ENCODE assay signal across 19 mouse cellular contexts in the genomic region with DNA sequence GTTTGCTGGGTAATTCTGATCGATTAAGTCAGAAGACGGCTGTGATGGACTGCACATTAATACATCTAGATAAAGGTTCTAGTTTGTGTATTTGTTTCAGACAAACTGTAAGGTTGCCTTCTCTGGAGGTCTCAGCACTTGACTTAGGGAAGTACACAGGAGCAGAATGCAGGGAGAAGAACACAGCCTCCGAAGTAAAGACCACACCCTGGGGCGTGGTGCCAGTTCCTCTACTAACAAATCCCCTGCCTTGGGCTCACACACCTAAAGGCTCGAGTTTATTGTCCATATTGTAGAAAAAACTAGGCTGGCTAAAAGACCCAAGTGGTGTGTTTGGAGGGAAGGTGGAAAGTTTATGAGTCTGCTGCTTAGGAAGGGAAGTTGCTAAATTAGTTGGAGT.
DNase-seq lines count a peak whose midpoint lies in the region; ATAC-seq and TF ChIP-seq lines count a peak whose summit lies in the region.
"Had no signal": no experiment of that assay in that cellular context is flagged by ENCODE, and none has a peak within 500 bp of the region (broad histone marks: within the 10 kb centered on the region; RNA-seq: fewer than 3 reads in every experiment).

No protein-coding gene starts in this region.

- ATAC-seq in limb, embryonic 12.5 days (ENCODE audit: insufficient number of reproducible peaks, insufficient read depth, low FRiP score, low TSS enrichment, low read depth) = no peak
- ATAC-seq: hindbrain, postnatal 0 days had no signal

- no peak for TF ChIP-seq CTCF in E14TG2a.4 (conservative IDR thresholded peaks at IDR 0.05; ENCODE audit: low read length)

- H3K4me1 ChIP-seq in heart, embryonic 10.5 days = peaks cover 53% of the 10 kb centered on the region
- H3K4me1 ChIP-seq in E14TG2a.4 (replicated peaks; ENCODE audit: low read depth, low read length) = peaks cover 77% of the 10 kb centered on the region
- H3K4me1 ChIP-seq in limb, embryonic 12.5 days (replicated peaks) = peaks cover 40% of the 10 kb centered on the region

- no peak overlapping the region for H3K4me2 ChIP-seq in limb, embryonic 12.5 days
- H3K4me2 ChIP-seq: liver, embryonic 13.5 days; lung, embryonic 15.5 days had no signal

- no peak overlapping the region for H3K4me3 ChIP-seq in heart, embryonic 10.5 days
- 0 out of 2 replicates have a peak overlapping the region, but pooled peaks have one; percentile 1 for H3K4me3 ChIP-seq in E14TG2a.4 (replicated peaks; ENCODE audit: low read length)
- no peak overlapping the region for H3K4me3 ChIP-seq in limb, embryonic 12.5 days (replicated peaks)
- H3K4me3 ChIP-seq: hindbrain, embryonic 10.5 days; left cerebral cortex, adult 2 months; liver, embryonic 13.5 days; lung, embryonic 15.5 days; megakaryocyte, embryonic 14.5 days had no signal

- DNase-seq in heart, embryonic 10.5 days (ENCODE audit: low spot score) = no peak
- DNase-seq in heart, adult 18-20 months = no peak
- DNase-seq in ZHBTc4 (ENCODE audit: low read depth, low spot score) = peak; percentile 79
- no peak for DNase-seq in left cerebral cortex, postnatal 14 days (ENCODE audit: low spot score in 2 of 2)
- DNase-seq in testis, postnatal 14 days (ENCODE audit: low spot score) = no peak
- no peak for DNase-seq in layer of hippocampus, adult 18-20 months (ENCODE audit: low spot score in 2 of 2)
- DNase-seq: adrenal gland, postnatal 14 days; cerebellum, adult 9-11 months; kidney, adult 18-20 months; kidney, postnatal 10 days; layer of hippocampus, adult 9-11 months; liver, embryonic 13.5 days had no signal

- H3K27ac ChIP-seq in heart, embryonic 10.5 days = peak overlapping the region; percentile 89
- 0 out of 2 replicates have a peak overlapping the region, but pooled peaks have one; percentile 42 for H3K27ac ChIP-seq in limb, embryonic 12.5 days
- H3K27ac ChIP-seq: hindbrain, embryonic 10.5 days; hindbrain, postnatal 0 days; left cerebral cortex, adult 2 months; liver, embryonic 13.5 days had no signal

- no peak overlapping the region for H3K9ac ChIP-seq in limb, embryonic 12.5 days (replicated peaks)
- H3K9ac ChIP-seq: liver, embryonic 13.5 days; lung, embryonic 15.5 days had no signal

- no peaks in the 10 kb centered on the region for H3K36me3 ChIP-seq in heart, embryonic 10.5 days
- H3K36me3 ChIP-seq in E14TG2a.4 (ENCODE audit: insufficient read depth, low read length) = no peaks in the 10 kb centered on the region
- H3K36me3 ChIP-seq in limb, embryonic 12.5 days = no peaks in the 10 kb centered on the region
- H3K36me3 ChIP-seq: hindbrain, embryonic 10.5 days; liver, embryonic 13.5 days; lung, embryonic 15.5 days had no signal

- intact Hi-C loops in left cerebral cortex, postnatal 14 days (cut with DNase I) = no loop called here

- H3K27me3 ChIP-seq in heart, embryonic 10.5 days (ENCODE audit: insufficient read depth, poor library complexity, severe bottlenecking) = no peaks in the 10 kb centered on the region
- H3K27me3 ChIP-seq in E14TG2a.4 (ENCODE audit: insufficient read depth, low read length) = no peaks in the 10 kb centered on the region
- H3K27me3 ChIP-seq in limb, embryonic 12.5 days = no peaks in the 10 kb centered on the region
- H3K27me3 ChIP-seq: liver, embryonic 13.5 days; lung, embryonic 15.5 days had no signal

- H3K9me3 ChIP-seq in heart, embryonic 10.5 days = no peaks in the 10 kb centered on the region
- H3K9me3 ChIP-seq in E14TG2a.4 (ENCODE audit: low read length) = no peaks in the 10 kb centered on the region
- H3K9me3 ChIP-seq in limb, embryonic 12.5 days = no peaks in the 10 kb centered on the region
- H3K9me3 ChIP-seq: hindbrain, embryonic 10.5 days; liver, embryonic 13.5 days; lung, embryonic 15.5 days; megakaryocyte, embryonic 14.5 days had no signal

- whole genome bisulfite sequencing in heart, embryonic 10.5 days = 78% methylated on average over 5 of the region's 5 CpGs
- WGBS in limb, embryonic 12.5 days = 47% methylated on average over 5 of the region's 5 CpGs
